Mouse (Mus musculus): Measurements from ENCODE around the gene Lars2. TPM values are rescaled to one million over a fixed set of nuclear protein-coding genes. Genes with fewer than 3 reads are reported as not detected.
"Not testable (repeated sequence)": the region's sequence is repeated elsewhere in the genome, so short reads cannot be mapped to it uniquely, and the experiment has no call there.

The Lars2 gene
- polyA plus RNA-seq, 1 experiment from 2014 or later = 932 TPM

DNA sequence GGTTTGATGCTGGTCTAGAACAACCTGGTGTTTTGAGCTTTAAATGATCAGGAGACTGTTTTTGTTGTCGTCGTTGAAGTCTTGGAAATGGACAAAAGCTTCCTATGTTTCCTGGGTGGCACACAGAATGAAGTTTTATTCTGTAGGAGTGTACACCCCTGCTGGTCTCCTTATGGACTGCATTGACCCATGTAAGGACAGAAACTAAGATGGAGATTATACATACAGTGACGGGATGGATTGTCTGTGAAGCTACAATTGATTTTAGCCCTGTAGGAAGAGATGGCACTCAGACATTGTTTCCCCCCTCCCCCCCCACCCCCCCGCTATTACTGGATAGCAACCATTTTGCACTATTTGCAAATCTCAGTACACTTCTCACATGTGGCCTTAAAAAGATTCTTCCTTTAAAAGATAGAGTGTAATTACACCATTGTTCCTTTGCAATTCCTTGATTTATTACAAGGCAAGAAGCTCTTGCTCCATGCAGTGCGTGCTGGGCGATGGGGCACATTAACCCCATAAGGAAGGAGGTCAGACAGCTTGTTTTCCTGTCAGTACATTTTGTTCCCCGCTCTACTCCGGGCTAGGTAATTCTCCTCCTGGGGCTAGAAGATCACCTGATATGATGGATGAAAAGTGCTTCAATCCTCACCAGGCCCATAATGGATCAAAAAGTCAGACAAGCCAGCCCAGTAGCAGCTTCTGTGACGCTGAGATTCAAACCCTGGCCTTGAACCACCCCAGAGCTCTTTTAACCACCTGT lies 602 bp upstream of the Lars2 start:
- Histone ChIP-seq H3K27me3 (replicated peaks) (no peaks in the 10 kb centered on the region), H3K4me2 (replicated peaks) (peak overlapping the region; percentile 74), H3K4me3 (replicated peaks) (peak overlapping the region; percentile 69), H3K36me3 (no peaks in the 10 kb centered on the region), H3K27ac (0 out of 2 replicates have a peak overlapping the region, but pooled peaks have one; percentile 84), H3K9ac (peak overlapping the region; percentile 40; the same call in 1 of the 2 replicates), H3K9me3 (no peaks in the 10 kb centered on the region), H3K4me1 (replicated peaks) (peaks cover 8% of the 10 kb centered on the region; the same call in 1 of the 2 replicates)
- ATAC-seq = peak; percentile 67; the same call in 1 of the 2 replicates
- WGBS = 28% methylated on average over 9 of the region's 9 CpGs

DNA sequence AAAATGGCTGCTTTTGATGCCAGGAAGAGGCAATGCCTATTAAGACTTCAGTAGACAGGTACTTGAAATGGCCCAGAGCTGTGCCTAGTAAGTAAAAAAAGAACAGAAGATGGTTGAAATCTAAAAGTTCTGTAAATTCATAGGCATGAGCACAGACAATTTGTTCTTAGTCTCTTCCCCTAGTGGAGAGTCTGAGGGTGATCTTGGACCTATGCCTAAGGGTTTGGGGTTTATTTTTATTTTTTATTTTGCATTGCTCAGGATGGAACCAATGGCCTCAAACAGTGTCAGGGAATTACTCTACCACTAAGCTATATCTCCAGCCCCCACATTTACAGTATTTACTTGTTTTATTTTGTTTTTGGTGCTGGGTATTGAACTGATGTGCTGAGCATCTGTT lies 909 bp downstream of the Lars2 start:
- Histone ChIP-seq H3K27ac (peak overlapping the region; percentile 84; the same call in 1 of the 2 replicates), H3K27me3 (replicated peaks) (no peaks in the 10 kb centered on the region), H3K9ac (0 out of 2 replicates have a peak overlapping the region, but pooled peaks have one; percentile 75)

DNA sequence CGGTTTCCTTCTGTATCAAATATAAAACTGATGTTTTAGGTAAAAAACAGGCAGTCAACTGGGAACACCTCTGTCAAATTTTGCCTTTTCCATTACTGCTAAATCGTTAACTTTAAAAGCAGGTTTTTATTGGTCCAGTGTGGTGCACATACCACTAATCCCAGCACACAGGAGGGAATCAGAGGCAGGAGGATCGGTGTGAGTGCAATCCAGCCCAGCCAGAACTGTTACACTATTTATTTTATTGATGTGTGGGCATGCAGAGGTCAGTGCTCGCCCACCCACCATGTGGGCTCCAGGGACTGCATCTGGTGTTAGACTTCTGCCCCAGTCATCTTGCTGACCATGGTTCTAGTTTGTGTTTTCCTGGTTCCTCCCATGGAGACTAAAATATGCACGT lies 15.7 kb downstream of the Lars2 start:
- H3K4me1 ChIP-seq (replicated peaks) = 0 out of 2 replicates have a peak, but pooled peaks cover 2% of the 10 kb centered on the region
- H3K27me3 ChIP-seq (replicated peaks) = no peaks in the 10 kb centered on the region
- no peak overlapping the region for H3K4me3 ChIP-seq (replicated peaks)
- no peak for ATAC-seq
- no peak overlapping the region for H3K9ac ChIP-seq
- H3K36me3 ChIP-seq = no peaks in the 10 kb centered on the region
- H3K4me2 ChIP-seq (replicated peaks) = no peak overlapping the region
- H3K27ac ChIP-seq = no peak overlapping the region
- 50% methylated on average over 5 of the region's 5 CpGs for WGBS
- no peaks in the 10 kb centered on the region for H3K9me3 ChIP-seq

More for the DNA sequence above, 909 bp downstream of the Lars2 start:
- ATAC-seq = no peak
- Histone ChIP-seq H3K36me3 (no peaks in the 10 kb centered on the region), H3K9me3 (no peaks in the 10 kb centered on the region), H3K4me2 (replicated peaks) (peak overlapping the region; percentile 74), H3K4me3 (replicated peaks) (peak overlapping the region; percentile 69), H3K4me1 (replicated peaks) (peaks cover 8% of the 10 kb centered on the region; the same call in 1 of the 2 replicates)

DNA sequence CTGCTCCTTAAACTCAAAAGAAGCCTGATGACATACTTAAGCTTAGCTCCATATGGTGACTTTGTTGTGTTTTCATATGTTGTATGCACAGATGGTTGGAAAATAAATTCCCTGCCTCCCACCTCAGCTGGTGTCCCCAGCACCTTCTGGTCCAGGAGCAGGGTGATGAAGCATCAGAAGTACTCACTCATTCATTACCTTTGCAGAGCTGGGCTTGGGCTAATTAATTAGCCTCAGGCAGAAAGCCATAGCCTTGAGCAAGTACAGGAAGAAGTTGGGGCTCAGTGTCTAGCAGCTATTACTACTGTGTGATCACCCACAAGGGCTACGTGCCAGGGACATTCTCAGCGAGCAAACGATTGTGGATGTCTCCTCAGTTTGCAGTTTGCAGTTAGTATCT lies 18.0 kb downstream of the Lars2 start:
- 80% methylated on average over 3 of the region's 3 CpGs for WGBS

DNA sequence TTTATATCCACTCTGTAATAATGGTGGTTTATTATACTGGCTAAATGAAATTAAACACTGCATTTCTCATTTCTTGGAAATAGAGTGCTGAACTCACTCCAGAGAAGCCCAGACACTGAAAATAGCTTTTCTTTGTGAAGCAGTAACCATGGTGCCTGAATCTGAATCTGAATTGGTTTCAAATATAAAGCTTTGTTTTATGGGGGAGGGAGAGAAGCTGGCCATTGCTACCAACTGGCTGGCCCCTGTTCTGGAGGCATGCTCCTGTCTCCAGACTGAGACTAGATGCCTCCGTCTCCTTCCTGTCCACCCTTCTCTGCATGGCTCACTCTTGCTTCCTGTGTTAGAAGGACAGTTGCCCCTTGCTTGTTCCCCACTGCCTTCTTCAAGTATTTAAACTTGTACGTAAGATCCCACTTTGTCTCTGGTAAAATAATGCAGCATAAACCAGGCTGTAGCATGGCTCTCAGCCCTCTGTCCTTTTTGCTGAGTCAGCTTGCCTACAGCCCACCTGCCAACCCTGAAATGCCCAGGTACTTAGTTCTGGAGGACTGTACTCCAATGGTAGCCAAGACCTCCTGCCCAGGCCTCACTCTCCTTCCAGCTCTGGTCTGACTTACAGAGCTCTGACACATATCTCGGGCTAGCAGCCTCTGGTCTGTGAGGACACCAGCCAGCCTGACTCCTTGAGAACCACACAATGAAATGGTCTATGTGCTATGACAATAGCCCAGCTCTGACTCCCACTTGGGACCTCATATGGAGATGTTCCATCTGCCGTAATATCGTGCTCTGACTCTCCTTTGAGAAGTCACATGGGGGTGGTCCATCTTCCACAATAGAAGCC lies 18.8 kb downstream of the Lars2 start:
- H3K36me3 ChIP-seq = no peaks in the 10 kb centered on the region
- no peak overlapping the region for H3K9ac ChIP-seq
- H3K4me3 ChIP-seq (replicated peaks) = no peak overlapping the region
- H3K4me1 ChIP-seq (replicated peaks) = 0 out of 2 replicates have a peak, but pooled peaks cover 2% of the 10 kb centered on the region
- no peaks in the 10 kb centered on the region for H3K9me3 ChIP-seq
- ATAC-seq = no peak
- H3K4me2 ChIP-seq (replicated peaks) = no peak overlapping the region
- no peak overlapping the region for H3K27ac ChIP-seq
- H3K27me3 ChIP-seq (replicated peaks) = no peaks in the 10 kb centered on the region
- WGBS = 85% methylated on average over 5 of the region's 5 CpGs

More for the DNA sequence above, 18.0 kb downstream of the Lars2 start:
- H3K27me3 ChIP-seq (replicated peaks) = no peaks in the 10 kb centered on the region
- no peak overlapping the region for H3K27ac ChIP-seq
- H3K4me3 ChIP-seq (replicated peaks) = no peak overlapping the region
- H3K4me2 ChIP-seq (replicated peaks) = no peak overlapping the region
- no peak overlapping the region for H3K9ac ChIP-seq
- H3K36me3 ChIP-seq = no peaks in the 10 kb centered on the region
- no peak for ATAC-seq
- H3K4me1 ChIP-seq (replicated peaks) = 0 out of 2 replicates have a peak, but pooled peaks cover 2% of the 10 kb centered on the region
- H3K9me3 ChIP-seq = no peaks in the 10 kb centered on the region

DNA sequence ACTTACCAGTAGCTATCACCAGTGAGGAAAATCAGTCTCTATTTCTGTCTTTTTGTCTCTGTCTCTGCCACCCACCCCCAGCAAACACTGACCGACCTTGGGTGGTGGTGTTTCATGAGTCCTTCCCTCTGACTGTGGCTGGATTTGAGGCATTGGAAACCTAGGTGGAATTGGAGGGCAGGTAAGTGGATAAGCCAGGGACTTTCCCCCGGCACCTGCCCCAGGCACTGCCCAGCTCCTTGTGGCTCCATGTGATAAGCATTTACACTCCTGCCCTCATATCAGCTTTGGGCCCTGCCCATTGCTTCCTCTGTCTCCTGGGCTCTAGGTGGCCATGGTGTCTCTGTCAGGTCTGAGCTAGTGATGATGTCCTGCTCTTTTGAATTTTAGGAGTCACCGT lies 19.6 kb downstream of the Lars2 start:
- Histone ChIP-seq H3K9ac (no peak overlapping the region), H3K4me3 (replicated peaks) (no peak overlapping the region), H3K4me2 (replicated peaks) (no peak overlapping the region), H3K9me3 (no peaks in the 10 kb centered on the region), H3K27me3 (replicated peaks) (no peaks in the 10 kb centered on the region), H3K36me3 (no peaks in the 10 kb centered on the region), H3K27ac (no peak overlapping the region), H3K4me1 (replicated peaks) (peaks cover 7% of the 10 kb centered on the region; the same call in 1 of the 2 replicates)
- 92% methylated on average over 3 of the region's 3 CpGs for WGBS
- ATAC-seq = no peak

DNA sequence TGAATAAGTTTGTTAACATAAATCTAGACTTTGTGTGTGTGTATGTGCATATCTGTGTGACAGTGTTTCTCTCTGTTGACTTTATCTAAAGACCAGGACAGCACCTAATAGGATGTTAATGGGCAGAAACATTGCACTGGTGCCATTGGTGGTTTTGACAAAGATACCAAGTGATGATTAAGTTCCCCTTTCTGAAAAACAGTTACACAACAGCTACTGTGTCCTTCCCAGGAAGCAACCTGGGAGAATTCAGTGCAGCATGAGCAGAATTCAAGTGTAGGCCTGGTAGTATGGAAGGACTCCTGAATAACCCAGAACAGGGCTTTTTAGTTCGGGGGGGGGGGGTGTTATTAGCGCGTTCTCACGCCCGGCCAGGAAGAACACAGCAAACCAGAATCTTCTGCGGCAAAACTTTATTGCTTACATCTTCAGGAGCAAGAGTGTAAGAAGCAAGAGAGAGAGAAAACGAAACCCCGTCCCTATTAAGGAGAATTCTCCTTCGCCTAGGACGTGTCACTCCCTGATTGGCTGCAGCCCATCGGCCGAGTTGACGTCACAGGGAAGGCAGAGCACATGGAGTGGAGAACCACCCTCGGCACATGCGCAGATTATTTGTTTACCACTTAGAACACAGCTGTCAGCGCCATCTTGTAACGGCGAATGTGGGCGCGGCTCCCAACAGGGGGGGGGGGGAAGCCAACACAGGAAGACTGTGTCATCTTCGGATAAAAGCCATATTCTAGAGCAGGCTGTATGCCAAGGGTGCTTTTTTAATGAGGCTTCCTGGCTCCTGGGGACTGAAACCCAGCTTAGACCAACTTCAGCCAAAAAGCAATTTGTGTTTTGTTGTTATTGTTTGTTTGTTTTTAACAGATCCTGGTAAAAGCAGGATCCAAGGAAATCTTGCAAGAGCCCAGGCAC lies 21.6 kb downstream of the Lars2 start:
- ATAC-seq = not testable (repeated sequence)

DNA sequence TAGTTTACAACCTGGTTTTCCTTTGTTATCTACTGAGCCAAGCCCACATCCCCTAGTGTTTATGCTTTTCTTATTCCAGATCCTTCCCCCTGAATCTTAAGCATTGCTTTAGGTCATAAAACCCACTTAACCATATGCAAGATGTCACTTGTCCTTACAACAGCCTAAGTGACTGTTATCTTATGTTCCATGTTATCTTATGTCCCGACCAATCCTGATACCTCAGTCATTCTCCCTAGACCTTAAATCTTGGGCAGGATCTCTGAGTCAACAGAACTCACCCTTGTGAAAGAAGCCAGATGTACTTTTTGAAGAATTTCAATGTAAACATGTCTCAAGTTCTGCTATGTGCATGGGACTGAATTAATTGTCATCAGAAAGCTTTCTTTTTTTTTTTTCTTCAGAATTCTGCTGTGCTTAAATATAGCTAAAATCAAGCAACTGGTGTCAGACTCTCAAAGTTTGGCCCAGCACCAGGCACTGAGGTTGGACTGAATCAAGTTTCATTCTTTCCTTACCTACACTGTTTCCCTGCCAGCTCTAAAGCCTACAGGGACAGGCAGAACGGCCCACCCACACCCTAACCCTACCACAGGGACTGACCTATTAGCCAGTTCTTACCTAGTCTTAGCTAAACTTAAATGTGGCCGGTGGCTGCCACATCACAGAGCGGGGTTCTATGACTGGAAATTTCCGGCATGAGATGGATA lies 24.6 kb downstream of the Lars2 start:
- peak; percentile 49 for ATAC-seq
- WGBS = 48% methylated on average over 5 of the region's 5 CpGs

More for the DNA sequence above, 21.6 kb downstream of the Lars2 start:
- not testable (repeated sequence) for H3K4me2 ChIP-seq (replicated peaks); H3K27me3 ChIP-seq (replicated peaks); H3K9me3 ChIP-seq; H3K27ac ChIP-seq; H3K9ac ChIP-seq; H3K4me3 ChIP-seq (replicated peaks); H3K36me3 ChIP-seq; H3K4me1 ChIP-seq (replicated peaks)
- 94% methylated on average over 19 of the region's 21 CpGs for WGBS

DNA sequence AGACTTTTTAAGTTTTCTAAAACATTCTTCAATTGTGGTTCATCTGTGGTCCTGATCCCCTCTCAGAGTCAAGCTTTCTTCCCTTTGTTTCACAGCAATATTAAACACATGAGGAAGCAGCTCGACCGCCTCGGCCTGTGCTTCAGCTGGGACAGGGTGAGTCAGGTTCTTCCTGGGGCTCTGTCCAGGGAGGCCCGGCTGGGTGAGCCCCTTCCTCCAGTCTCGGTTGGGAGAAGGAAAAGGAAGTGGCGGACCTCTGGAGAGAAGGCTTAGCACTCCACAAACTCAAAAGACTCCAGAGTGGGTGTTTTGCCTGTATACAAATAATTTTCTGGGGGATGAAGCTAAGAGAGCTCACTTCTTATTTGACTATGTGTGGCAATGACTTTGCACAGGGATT lies 28.1 kb downstream of the Lars2 start:
- H3K9ac ChIP-seq = no peak overlapping the region
- H3K4me3 ChIP-seq (replicated peaks) = no peak overlapping the region
- 40% methylated on average over 6 of the region's 6 CpGs for WGBS
- no peaks in the 10 kb centered on the region for H3K9me3 ChIP-seq
- peaks cover 7% of the 10 kb centered on the region; the same call in 1 of the 2 replicates for H3K4me1 ChIP-seq (replicated peaks)
- no peak overlapping the region for H3K4me2 ChIP-seq (replicated peaks)
- no peaks in the 10 kb centered on the region for H3K27me3 ChIP-seq (replicated peaks)
- 0 out of 2 replicates have a peak overlapping the region, but pooled peaks have one; percentile 15 for H3K27ac ChIP-seq
- no peaks in the 10 kb centered on the region for H3K36me3 ChIP-seq
- no peak for ATAC-seq

More for the DNA sequence above, 24.6 kb downstream of the Lars2 start:
- Histone ChIP-seq H3K4me1 (replicated peaks) (peaks cover 7% of the 10 kb centered on the region; the same call in 1 of the 2 replicates), H3K9me3 (no peaks in the 10 kb centered on the region), H3K27ac (0 out of 2 replicates have a peak overlapping the region, but pooled peaks have one; percentile 13), H3K27me3 (replicated peaks) (no peaks in the 10 kb centered on the region), H3K4me3 (replicated peaks) (no peak overlapping the region), H3K4me2 (replicated peaks) (no peak overlapping the region), H3K36me3 (no peaks in the 10 kb centered on the region), H3K9ac (no peak overlapping the region)

DNA sequence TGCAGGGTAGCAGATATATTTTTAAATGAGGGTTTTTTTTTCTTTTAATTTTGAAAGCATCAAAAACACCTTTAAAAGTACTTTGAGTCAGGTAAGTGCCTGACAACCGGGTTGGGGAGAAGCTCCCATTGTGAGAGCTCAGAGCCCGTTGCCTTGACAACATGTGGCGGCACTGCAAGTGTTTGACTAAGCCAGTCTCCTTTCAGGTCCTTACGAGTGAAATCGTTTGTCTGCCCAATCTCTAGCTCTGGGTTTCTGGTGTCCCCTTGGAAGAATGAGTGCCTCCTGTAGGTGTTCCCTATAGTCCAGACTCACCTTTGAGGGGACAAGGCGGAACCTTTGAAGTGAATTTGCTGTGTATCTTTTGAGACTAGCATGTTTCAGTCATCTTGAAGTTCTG lies 31.0 kb downstream of the Lars2 start:
- Histone ChIP-seq H3K27ac (no peak overlapping the region), H3K9ac (no peak overlapping the region), H3K4me1 (replicated peaks) (no peaks in the 10 kb centered on the region), H3K36me3 (no peaks in the 10 kb centered on the region), H3K27me3 (replicated peaks) (no peaks in the 10 kb centered on the region), H3K4me2 (replicated peaks) (no peak overlapping the region), H3K9me3 (no peaks in the 10 kb centered on the region), H3K4me3 (replicated peaks) (no peak overlapping the region)
- WGBS = 60% methylated on average over 6 of the region's 6 CpGs
- ATAC-seq = no peak

DNA sequence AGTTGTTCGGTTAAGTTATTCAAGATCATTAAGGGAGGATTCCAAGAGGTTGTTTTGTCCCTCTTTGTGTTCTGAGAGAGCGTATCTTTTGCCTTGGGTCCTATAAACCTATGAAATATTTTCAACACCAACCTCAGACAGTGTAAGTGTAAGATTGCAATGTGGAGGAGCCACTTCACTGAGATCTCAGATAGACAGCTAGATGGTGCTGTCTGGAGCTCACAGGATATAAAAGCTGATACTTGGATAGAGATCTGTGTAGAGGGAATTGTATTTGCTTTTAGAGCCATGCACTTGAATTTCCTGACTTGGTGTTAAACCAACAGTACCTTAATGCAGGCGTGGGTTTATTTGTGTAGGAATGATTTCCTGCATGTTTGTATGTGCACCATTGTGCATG lies 35.5 kb downstream of the Lars2 start:
- Histone ChIP-seq H3K9ac (no peak overlapping the region), H3K4me2 (replicated peaks) (no peak overlapping the region), H3K27ac (no peak overlapping the region), H3K4me1 (replicated peaks) (no peaks in the 10 kb centered on the region), H3K9me3 (no peaks in the 10 kb centered on the region), H3K36me3 (no peaks in the 10 kb centered on the region), H3K4me3 (replicated peaks) (no peak overlapping the region), H3K27me3 (replicated peaks) (no peaks in the 10 kb centered on the region)
- 81% methylated on average over 3 of the region's 3 CpGs for WGBS
- ATAC-seq = no peak

All from intestine, embryonic 15.5 days (tissue).